Mouse (Mus musculus) B cell, adult 2 months (primary cell): ENCODE data around the gene Oat.

Experiments
- DNase-seq, 2 experiments: peaks; one replicate each; pipeline ENCODE4 v3.0.0; 2022

Oat gene

DNA sequence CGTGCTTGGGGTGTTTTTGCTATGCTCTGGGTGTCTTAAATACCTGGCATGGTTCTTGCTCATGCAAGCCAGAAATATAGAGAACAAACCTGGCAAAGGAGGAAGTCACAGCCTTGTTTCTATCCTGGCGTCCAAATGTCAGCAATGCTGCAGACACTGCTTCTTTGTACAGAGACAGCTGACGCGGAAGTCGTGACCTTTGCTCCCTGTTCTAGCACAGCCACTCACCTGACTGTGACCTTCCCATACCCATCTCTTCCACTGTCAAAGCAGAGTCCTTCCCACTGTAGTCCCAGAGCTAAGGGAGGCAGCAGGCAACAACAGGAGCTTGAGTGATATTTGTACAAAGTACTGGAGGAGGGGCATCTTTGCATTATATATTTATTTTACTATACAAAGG, 13.4 kb upstream of the Oat start:
- DNase-seq = no peak

- no peak for DNase-seq
These were observed 11.0 kb upstream of the Oat start for GRCm38 (mm10) chr7:132587167-132587566.

DNA sequence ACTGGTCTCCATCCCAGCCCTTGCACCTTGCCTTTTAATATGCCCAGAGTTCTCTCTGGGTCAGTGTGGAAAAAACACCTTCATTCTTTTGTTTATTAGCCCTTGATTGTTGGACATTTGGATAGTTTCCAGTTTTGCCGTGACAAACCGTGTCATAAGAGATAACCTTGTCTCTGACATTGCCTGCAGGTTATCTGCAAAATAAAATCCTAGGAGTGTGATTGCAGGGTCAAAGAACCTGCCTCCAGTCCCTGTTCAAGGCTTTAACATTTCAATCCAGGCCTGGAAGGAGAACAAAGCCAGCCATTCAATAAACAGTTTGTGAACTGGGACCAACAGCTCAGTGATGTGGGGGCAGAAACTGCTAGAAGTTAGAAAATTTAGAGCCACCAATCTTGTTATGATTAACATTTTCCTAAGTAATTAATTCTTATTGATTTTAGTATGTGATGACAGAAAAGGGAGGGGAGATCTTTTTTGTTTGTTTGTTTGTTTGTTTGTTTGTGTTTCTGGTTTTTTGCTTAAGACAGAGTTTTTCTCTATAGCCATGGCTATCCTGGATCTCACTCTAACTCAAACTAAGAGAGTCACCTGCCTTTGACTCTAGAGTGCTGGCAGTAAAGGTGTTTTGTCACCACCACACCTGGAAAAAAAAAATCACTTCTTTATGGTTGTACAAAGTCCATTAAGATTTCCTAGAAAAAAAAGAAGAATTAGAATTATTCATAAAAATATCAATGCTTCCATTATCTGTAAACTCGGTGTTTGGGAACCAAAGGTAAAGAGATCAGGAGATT, 9.7 kb upstream of the Oat start:
- no peak for DNase-seq

- DNase-seq = no peak
These were observed 5.2 kb upstream of the Oat start for GRCm38 (mm10) chr7:132581441-132581840.

DNA sequence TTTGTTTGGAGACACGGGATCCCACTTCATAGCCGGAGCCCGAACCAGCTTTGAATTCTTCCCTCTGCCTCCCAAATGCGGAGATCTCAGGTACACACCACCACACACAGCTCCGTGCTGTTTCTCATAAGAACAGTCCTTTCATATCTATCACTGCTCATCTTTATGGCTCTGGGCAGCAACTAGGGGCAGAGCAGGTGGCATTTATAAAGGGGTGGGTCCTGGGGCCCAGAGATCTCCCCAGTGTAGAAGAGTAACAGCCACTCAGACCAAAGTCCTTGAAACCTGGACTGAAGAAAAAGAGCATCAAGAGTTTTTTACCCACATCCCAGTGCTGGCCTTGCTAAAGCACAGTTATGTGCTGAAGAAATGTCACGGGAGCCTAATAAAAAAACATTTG, 4.3 kb upstream of the Oat start:
- DNase-seq = no peak

DNA sequence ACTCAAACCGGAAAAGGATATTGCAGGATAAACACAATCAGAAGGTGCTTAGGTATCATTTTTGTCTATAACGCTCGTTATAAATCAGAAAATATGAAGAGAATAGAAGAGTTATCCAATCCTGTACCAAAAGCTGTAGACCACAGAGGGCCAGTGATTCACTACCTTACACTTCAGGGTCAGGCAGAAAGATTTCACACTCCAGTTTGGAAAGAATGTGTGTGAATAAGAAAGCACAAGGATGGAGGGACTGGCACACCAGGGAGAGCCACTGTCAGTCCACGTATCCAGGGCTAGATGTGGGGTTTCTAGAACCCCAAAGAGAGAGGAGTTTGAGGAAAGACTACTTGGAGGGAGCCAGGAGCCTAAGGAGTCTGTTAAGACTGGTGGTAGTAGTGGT, 693 bp upstream of the Oat start:
- DNase-seq = no peak

- peak; percentile 81 to 84 for DNase-seq
These were observed 575 bp downstream of the Oat start for GRCm38 (mm10) chr7:132575623-132576022.

DNA sequence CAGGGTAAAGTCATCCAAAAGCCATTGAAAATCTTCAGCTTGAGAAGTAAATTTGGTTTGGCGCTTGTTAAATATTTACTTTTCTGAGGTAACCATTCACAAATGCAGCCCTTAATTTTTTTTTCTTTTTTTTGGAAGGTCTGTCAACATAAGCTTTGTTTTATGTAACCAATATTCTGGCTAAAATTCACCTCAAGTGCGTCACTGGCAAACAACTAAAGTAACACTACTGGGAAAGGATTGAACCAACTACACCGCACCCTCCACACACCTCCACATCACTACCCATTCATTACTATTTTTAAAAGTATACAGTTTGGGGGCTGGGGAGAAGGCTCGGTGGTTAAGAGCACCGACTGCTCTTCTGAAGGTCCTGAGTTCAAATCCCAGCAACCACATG, 1.6 kb downstream of the Oat start:
- DNase-seq = no peak

GRCm38 (mm10) chr7:132573205-132573604, 3.0 kb downstream of the Oat start:
- no peak for DNase-seq

DNA sequence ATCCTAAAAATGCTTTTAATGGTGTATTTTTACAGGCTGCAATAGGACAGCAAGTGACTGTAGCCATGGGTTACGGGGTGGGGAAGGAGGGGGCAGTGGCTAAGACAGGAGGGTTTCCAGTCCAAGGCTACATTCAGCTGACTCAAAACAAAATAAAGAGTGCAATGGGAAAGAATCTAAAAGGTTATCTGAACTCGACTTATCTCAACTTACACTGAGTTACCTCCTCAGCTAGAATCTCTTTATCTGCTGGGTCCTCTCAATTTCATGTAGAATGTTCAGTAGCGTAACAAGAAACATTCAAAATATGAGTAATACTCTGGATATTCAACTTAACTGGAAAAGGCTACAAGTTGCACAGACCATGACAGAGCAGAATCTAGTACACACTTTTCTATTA, 3.5 kb downstream of the Oat start:
- no peak for DNase-seq

DNA sequence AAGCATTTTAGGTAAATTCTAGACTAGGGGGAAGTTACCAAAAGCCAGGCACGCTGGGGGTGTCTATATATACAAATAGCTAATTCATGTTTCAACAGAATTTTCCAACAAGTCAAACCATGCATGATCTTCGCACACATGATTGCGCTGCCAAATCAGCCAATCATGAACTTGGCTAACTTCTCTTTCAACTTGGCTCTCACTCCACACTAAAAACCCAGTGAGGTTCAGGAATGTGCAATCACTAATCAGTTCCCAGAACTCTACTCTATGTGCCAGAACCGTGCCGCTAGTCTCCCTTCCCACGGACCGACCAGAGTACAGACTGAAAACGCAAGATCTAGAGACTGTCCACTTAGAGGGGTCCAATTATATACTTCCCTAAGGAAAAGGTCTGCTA, 4.7 kb downstream of the Oat start:
- DNase-seq = no peak

GRCm38 (mm10) chr7:132570071-132570470, 6.1 kb downstream of the Oat start:
- DNase-seq = no peak

GRCm38 (mm10) chr7:132568817-132569216, 7.4 kb downstream of the Oat start:
- peak; percentile 82 to 86 for DNase-seq

- DNase-seq = no peak
These were observed 10.4 kb downstream of the Oat start for GRCm38 (mm10) chr7:132565831-132566230.

DNA sequence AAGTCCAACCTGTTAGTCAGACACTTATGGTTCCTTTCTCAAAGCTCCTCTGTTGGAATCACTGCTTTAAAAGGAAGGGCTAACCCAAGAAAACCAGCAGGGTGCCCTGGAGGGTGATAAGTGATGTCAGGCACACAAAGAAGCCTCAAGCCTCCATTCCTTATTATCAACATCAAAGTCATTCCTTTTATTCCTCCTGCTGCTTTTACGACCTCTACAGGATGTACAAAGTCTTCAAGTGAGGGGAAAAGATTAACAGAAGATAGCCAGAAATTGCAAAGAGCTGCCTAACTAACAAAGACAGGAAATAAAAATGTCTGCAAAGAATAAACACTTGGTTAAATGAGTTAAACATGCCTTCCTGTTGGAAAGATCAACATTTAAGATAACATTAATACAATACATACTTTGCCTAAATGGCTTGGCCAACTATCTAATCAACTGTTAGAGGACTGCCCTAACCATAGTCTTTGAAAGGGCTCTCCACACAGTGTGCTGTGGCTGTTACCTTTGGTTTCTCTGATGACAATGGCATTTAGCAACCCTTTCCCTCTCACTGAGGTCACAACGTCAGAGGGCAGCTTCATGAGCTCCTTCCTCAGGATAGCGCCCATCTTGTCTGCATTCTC, 16.9 kb downstream of the Oat start:
- DNase-seq = no peak

DNA sequence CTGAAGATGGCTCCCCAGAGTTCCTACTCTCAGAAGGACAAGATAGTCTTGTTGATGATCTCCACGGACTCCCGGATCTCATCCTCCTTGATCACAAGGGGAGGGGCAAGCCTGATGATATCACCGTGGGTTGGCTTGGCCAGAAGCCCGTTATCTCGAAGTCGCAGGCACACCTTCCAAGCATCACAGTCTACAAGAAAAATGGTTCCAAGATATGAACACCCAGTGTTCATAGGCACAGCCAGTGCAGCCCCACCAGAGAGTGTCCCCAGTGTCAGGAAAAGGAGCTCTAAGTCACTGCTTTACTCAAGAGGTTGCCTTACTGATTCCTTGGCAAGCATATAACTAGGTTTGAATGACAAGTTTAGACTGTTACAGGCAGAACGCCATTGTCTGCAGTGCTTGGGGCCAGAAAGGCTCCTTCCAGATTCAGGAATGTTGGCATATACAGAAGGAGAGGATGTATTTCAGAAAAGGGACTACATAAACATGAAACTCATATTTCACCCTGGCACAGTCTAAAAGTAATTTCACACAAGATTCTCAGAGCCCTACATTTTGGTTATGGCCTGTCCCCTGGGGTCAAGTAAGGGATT, 18.0 kb downstream of the Oat start:
- no peak for DNase-seq

- DNase-seq = no peak
These were observed 19.6 kb downstream of the Oat start for GRCm38 (mm10) chr7:132556575-132556974.

DNA sequence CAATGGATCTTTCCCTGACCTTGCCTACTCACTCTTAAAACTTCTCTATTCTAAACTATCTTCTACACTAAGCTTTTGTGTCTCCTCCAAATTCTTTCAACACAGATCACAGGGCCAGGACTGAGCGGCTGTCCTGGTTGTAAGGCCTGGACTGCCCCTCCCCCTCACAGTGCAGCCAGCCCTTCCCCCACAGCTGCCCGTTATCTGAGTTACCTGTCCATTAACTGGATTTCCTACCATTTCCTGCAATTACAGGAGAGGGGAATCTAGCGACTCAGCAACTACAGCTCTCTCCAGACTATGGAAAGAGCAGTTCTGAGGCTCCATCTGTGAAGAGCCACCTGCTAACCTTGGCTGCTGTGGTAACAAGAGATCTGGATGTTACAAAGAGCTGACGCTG, 20.3 kb downstream of the Oat start:
- DNase-seq = no peak

DNA sequence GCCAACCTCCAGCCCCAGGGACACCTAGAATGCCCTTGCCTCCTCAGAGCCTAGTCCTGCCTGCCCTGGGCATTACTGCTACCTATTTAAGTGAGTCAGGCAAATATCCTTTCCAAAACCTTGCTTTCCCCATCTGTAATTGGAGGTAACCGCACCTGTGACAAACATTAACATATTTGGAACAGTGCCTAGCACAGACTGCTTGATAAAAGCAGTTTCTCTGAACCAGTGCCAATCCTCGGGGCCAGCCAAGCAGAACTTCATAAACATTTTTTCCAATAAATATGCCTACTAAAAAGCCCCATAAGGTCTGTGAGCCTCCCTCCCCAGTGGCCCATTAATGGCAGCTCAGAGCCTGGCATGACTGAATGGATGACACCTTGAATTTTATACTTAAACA, 22.1 kb downstream of the Oat start:
- DNase-seq = no peak

GRCm38 (mm10) chr7:132551351-132552126, 24.7 kb downstream of the Oat start:
- DNase-seq = peak; percentile 95 to 96

GRCm38 (mm10) chr7:132547126-132547525, 29.1 kb downstream of the Oat start:
- DNase-seq = no peak

DNA sequence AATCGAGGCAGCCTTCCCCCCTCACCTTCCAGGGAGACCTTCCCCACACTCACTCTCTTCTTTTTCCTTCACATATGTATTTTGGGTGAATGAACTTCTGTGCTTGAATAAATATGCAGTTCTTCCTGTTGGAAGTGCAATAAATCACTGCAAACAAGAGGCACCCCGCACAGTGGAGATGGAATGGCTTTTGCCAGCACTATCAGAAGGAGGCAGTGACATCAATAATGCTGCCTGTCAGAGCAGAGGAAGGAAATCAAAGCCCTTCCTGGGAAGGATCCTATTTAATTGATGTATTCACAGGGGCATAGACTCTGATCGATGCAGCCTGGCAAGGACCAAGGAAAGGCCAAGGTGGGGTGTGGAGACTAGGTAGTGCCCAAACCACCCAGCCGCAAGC, 33.8 kb downstream of the Oat start:
- no peak for DNase-seq

GRCm38 (mm10) chr7:132541566-132541965, 34.6 kb downstream of the Oat start:
- DNase-seq = no peak

DNA sequence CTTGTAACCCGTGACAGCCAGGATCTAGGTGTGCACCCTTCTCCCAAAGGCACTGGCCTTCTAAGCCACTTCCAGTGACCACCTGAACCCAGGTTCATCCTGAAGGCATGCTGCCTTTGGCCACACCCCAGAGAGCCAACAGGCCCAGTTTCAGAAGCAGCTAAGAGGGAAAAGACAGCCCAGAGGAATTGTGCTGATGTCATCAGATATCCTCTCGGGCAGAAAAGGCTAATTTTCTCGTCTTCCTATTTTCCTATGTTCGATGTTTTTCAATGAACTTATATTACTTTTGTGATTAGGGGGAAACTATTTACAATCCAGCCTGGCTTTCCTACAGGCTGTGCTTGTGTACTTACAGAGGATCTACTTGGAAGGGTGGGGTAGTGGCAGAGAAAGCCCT, 35.6 kb downstream of the Oat start:
- no peak for DNase-seq
